Mouse (Mus musculus): ENCODE measurements at regions not wholly inside any gene's neighbourhood (a gene's known extent, or its start where the extent isn't known, plus 50 kb on each side); places are given as distances from the start of the nearest gene placed in this dataset.

DNA sequence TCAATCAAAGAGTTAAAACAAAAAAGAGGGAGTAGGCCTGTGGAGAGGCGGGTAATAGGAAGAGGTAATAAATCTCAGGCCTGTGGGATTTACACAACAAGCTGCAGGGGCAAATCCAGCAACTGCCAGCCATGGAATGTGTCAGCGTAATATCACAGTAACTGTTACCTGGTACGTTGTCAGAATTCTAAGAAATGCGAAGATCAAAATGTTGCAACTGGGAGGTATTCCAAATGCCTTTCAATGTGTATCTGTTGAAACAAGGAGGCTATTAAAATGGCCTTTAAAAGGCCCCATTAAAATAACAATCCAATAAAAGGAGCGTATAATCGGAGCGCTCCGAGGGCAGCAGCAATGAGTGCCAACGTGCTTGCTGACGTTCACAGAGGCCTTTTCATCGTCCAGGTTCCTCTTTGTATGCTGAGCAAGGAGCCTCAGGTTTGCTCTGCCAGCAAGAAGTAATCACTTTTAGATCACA, 205.7 kb upstream of the Hhip start:
- DNase-seq (ENCODE audit: low read depth, low spot score) = no peak

DNA sequence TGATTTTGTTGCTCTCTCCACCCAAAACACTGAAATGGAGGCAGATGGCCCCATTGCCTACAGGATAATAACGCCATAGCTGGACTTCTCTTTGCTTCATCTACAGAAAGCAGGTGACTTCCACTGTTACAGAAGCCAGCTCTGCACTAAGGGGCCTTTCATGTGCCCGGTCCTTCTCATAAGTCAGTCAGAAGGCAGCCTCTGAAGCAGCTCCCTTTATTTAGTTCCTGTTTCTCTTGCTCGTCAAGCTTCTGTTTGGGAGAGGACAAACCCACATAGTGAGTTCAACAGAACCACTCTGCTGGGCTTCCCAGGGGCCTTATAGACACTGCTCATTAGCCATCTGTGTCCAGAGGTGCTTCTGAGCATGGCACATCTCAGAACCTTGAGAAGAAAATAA, 205.1 kb upstream of the Hhip start:
- DNase-seq (ENCODE audit: low read depth, low spot score) = no peak

DNA sequence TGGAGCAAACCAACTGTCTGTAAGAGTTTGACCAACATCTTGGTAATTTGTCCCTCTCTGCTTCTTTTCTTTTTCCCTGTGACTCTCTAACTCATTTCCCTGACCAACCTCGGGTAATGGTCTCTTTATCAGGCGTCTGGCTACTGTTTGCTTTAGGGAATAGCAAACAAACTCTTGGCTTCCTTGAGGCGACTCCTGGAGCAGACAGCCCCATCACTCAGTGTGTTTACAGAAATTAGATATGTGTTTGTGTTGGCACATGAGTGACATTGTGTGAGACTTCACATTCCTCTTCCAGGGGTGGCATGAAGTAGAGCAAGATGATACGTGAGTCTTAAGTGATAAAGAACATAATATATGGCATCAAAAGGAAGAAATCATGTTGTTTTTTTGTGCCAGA, 195.7 kb upstream of the Hhip start:
- DNase-seq (ENCODE audit: low read depth, low spot score) = no peak

DNA sequence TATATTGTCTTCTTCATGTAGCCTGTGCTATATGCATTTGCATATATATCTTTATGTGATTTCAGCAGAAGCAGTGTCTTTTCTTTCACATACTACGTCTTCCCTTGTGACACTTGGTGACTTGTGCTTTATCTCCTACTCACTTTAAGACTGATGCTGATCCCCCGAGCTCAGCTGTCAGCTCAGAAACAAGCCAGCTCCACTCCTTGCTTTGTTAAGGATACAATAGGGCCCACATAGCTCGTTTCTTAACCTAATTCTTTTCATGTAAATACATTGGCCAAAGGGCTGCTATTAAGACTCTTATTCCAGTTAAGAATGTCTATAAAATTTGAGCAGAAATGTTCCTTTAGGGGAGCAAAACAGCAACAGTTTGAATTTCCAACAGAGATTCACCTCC, 193.8 kb upstream of the Hhip start:
- no peak for DNase-seq (ENCODE audit: low read depth, low spot score)

DNA sequence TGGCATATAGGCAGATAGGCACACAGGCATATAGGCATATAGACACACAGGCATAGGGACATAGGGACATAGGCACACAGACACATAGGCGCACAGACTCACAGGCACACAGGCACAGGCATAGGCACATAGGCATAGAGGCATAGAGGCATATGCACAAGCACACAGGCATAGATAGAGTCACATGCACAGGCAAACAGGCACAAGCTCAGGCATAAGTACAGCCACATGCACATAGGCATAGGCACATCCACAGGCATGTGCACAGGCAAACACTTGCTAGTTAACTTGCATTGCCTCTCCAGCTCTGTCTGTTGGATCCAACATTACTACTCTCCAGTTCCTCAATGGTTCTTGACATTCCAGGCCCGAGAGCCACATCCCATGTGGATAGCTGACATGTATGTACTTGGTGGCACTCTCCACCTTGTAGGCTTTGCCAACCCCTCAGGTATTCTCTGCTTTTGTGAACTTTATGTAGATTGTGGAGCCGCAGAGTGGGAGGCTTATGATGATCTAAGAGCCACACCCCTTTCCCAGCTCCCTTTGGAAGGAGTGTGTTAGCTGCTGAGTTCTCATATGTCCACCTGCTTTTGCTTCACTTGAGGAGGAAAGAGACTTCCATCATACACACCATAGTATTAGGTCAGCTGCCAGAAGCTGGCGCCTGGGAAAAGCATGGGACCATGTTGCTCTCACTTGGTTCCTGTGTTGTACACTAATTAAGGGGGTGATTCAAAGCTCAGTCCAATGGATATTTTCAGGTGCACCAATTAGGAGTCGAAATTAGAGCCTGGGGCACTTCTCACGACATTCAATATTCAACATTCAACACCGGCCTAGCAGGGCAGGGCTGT, 192.7 kb upstream of the Hhip start:
- no peak for DNase-seq (ENCODE audit: low read depth, low spot score)

DNA sequence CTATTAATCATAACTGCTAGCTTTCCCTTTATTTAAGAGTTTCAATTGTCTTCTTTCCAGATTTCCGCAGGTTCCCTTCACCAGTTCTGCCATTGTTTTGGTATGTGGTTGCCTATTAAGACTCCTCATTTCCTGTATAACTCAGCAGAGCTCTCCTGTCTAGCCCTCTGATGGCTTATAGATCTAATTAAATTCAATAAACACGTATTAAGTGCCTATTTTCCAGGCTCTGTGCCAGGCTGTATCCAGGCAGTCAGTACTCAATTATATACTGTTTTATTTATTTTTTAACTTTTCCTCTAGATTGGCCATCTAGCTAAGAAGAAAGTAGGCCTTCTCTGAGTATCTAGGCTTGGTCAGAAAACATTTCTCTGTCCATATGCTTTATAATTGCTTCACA, 192.0 kb upstream of the Hhip start:
- DNase-seq (ENCODE audit: low read depth, low spot score) = no peak

DNA sequence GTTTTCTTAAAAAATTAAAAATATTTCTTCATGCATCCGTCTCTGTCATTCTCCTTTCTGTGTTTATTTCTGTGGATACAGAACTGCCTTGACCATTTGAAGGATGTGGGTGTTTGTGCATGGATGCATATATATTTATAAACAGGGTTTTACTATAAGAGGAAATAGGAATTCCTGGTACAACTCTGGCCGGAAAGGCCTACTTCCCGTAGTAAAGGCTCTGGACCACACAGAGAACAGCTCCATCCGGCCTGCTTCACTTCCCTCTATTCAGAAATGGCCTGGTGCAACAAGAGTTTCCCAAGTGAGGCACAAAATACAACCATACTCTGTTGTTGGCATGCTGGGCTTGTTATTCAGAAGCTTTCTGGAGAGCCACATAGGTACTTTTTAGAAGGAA, 182.1 kb upstream of the Hhip start:
- DNase-seq (ENCODE audit: low read depth, low spot score) = peak; percentile 11

DNA sequence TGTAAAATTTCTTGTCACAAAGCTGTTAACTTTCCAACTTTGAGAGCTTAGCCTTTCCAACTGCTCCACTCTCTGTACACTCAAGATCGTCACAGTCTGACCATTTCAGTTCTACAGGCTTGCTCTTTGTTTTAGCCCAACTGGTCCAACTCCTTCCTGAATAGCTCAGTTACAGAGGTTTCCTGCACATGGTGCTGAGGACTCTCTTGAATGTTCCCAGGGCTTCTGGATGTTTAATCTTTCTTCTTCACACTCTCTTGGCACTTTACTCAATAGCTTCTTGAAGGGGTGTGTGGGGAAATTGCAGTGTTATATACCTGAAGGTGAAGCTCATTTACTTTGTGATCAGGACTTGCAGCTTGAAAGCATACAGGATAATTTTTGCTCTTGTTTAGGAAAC, 152.6 kb upstream of the Hhip start:
- no peak for DNase-seq (ENCODE audit: low read depth, low spot score)

DNA sequence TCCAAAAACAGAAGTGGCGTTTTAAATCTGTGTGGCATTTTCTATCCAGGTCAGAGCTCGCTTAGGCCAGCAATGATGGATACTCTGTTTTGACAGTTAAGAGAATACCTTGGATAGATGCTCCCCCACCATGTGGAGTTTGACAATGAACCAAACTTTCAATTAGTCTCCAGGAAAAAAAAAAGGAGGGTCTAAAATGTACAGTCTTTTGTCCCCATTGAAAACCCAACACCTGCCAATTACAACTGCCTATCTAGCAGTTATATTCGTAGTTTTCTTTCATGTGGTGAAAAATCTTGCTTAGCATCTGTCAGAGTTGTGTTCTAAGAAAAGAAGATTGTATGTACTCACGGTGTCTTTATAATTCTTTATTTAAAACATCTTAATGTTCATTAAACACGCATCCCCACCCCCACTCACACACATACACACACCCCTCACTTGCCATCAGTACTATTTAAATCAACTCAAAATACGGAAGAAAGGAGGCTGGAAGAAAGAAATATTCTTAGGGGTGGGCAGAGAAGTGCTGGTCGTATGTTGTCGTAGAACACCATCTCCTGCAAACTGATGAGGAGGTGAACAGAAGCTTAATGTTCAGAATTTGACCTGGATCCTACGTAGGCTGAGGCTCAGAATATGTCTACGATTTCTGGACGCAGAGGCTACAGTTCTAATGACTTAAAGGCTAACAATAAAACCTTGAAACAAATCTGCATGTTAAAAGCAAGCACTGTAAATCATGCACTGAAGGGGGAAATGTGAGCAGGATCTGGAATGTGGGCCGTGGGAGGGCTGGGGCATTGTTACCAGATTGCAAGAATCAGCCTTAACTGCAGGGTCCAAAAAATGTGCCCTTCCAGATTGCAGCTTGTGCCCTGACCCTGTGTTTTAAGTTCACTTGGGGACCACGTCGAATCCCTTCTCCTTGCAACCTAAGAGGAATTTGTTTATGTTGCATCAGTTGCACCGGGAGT, 147.2 kb upstream of the Hhip start:
- DNase-seq (ENCODE audit: low read depth, low spot score) = no peak

DNA sequence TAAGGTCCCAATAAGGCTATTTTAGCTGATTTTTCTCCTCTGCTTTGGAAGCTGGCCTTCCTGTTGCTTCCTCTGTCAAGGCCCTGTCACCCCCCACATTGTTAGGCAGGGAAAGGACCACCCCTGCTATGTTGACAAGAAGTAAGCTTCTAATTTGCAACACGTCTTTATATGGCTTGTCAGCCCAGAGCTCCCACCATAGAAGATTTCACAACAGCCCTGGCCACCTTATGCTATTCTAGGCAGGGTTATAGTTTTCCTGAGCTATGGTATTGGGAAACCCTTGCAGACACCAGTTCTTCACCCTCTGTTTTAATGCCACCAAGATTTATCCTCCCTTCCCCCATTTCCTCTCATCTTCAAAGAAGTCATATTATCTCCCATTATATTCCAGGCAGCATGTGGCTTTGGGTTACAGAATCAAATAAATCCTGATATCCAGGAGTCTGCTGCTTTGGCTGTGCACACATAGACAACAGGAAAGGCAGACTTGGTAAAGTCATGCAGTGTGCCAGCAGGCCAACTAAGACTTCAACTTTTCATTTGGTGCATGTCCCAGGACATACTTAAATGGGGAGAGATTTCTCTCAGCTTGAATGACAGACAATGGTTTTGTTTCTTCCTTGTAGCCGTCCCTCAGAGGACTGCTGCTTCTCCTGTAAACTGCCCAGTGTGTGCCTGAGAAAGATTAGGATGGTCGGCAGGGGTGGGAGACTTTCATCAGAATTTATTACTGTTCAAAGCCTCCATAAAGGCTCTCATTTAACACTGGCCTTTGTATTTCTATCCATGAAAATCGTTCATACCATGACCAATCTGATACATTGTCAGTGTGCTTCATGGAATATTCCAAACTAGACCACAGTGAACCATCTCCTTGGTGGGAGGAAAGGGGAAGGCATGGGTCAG, 146.2 kb upstream of the Hhip start:
- DNase-seq (ENCODE audit: low read depth, low spot score) = no peak

DNA sequence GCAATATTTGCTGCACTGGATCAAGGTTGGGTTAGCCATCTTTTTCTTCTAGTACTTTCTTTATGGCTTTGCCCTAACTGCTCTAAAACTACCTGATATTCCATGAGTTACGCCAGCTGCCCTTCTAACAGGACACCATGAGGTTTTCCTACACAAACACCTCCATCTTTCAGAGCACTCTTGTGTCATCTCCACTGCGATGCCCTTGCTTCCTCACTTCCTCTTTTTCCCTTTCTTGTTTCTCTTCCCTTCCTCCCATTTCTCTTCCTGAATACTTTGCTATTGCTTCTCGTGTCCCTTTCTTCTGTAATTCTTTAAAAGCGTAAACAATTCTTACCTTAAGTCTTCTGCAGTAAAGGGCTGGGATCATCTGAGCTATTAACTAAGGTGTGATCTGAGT, 139.9 kb upstream of the Hhip start:
- DNase-seq (ENCODE audit: low read depth, low spot score) = no peak

DNA sequence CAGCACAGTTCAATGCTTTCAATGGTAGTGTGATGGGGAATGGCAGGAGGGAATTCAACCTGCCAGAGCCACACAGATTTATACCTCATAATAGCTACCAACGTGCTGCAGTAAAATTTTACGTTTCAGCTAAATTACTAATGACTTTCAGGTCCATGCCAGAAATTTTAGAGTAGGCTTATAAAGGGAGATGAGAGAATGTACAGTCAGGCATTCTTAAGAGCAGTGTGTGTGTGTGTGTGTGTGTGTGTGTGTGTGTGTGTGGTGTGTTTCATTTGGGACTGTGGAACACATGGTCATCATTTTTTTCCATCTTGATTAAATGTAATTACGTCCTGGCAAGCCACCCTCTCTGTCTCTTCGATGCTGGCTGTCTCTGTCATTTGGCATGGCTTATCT, 132.7 kb upstream of the Hhip start:
- DNase-seq (ENCODE audit: low read depth, low spot score) = no peak

DNA sequence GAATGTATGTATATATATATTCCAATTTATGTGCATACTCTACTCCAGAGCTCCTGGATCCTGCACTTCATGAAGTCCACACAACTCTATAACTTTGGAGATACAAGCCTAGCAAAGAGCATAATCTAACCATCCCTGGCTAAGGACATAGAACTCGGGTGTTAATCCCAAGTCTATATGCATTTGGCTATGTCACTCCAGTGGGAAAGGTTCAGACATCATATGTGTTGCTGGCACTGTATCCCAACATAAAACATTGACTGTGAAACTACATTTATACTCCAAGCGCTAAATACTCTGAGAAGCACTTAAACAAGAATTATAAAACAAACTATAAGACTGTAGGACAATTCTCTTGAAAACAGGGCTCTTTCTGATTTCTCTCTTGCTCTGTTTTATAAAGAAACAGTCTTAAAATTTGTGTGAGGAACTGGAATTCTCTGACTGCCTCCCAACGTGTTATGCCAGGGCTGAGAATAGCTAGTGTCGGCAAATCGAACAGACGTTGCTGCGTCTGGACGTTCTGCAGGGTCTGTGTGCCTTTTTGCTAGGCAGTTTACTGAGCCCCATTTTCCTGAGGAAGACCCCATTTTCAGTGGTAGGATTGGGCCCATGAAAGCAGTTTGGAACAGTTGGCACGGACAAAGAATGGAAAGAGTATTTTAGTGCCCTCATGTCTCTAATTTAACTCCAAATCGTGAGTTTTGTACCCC, 132.1 kb upstream of the Hhip start:
- peak; percentile 21 for DNase-seq (ENCODE audit: low read depth, low spot score)

DNA sequence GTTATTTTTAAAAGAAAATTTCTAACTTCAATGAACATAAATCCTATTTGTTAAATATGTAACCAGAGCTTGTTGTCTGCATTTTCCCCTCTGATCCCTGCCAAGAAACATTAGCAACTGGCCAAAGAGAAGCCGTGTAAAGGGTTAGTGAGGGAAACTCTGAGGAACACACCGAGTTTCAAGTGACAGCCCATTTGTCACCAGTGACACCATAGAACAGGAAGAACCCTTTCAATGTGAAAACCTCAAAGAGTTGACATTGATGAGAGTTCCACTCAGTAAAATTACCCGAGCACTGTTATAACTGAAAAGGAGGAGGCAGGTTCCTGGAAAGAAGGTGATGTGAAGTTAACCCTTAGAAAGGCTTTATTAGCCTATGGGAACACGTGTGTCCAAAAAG, 127.5 kb upstream of the Hhip start:
- DNase-seq (ENCODE audit: low read depth, low spot score) = no peak

DNA sequence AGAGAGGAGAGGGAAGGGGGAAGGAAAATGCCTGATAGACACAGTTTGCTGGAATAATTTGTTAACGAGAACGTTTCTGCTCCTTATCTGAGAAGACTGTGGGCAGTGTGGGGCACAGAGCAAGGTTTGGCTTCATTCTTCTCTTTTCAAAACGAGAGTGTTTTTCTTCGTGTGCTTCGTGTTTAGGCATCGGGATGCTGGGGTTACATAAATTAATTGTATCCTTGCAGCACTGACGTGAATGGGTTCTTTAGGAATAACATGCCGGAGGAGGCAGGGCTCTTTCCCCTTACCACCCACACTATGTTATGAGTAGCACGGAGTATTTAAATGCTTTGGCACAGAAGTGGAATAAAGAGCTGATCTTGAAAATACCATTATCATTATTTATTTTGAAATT, 110.9 kb upstream of the Hhip start:
- peak; percentile 52 for DNase-seq (ENCODE audit: low read depth, low spot score)

DNA sequence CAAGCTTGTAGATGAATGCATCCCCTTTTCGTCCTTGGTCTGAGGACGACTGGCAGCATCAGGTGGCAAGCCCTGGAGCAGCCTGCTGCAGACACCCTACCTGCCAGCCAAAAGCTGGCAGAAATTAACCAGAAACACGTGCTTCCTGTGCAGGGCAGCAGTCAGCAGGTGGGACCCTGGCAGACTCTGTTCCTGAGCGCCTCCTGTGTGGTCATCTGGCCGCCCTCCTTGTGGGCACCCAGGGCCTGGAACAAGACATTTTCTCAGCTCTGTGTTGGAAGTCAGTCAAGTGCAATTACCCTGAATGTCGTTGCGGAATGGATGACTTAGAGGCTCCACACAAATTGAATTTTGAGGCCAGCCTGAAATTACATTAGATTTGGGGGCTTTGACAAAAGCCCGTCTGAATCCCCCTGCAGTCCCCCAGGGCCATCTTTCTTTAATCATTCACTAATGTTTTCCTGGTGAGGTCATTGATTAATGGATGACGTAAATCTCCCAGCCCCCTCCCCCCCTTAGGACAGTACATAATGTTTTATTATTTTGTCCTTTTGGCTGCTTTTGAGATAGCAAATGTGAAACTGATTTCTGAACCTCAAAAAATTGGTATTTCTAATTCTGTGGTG, 91.8 kb upstream of the Hhip start:
- DNase-seq (ENCODE audit: low read depth, low spot score) = peak; percentile 32

DNA sequence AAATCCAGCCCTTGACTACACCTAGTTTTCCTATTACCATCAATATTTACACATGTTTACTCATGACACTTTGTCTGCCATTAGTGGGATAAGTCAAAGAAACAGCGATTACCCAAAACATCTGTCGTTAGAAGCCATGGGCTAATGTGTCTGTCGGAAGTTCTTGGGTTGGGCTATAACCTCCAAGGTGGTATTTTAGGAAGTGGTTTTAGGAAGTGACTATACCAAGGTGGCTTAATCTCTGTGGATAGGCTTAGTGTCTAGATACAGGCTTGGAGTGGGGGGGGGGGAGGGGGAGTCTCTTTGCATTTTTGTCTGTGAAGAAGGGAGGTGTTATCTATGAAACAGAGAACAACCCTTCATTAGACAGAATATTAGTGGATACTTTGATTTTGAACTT, 90.1 kb upstream of the Hhip start:
- no peak for DNase-seq (ENCODE audit: low read depth, low spot score)

DNA sequence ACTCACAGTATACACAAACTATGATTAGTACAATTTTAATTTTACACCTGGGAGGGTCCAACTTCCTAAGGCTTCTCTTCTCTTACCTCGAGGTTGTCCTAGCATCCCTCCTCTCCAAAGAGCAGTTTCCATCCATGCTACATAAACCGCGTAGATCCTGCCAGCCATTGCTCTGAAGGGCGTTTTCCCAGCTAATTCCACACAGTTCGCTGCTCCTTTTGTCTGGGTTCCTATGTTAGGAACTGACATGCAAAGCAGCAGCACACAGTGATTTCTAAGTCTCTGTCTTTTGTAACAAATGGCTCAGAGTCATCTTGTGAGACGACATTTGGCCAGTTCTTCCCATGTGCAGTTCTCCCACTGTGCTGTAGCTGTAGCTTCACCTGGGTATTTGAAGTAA, 80.7 kb upstream of the Hhip start:
- no peak for DNase-seq (ENCODE audit: low read depth, low spot score)

DNA sequence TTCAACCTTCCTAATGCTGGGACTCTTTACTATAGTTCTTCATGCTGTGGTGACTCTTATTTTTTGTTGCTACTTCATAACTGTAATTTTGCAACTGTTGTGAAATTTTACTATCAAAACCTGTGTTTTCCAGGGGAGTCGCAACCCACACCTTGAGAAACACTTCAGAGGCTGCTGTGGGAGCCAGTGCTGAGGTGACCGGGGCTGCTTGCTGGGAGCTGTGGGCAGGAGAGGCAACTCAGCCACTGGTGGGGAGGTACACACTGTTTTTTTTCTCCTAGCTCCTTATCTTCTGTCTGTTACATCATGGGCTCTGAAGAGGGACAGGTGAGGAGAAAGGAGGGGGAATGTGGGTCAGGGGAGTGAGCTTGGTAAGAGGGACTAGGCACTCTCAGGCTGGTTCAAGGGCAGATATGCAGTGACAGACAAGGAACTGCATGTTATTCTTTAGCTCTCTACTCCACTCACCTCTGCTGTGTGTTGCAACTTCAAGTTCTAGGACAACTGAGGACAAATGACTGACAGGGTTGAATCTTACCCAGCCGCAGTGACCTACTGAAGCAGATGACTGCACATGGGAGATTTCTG, 62.7 kb upstream of the Hhip start:
- DNase-seq (ENCODE audit: low read depth, low spot score) = no peak

DNA sequence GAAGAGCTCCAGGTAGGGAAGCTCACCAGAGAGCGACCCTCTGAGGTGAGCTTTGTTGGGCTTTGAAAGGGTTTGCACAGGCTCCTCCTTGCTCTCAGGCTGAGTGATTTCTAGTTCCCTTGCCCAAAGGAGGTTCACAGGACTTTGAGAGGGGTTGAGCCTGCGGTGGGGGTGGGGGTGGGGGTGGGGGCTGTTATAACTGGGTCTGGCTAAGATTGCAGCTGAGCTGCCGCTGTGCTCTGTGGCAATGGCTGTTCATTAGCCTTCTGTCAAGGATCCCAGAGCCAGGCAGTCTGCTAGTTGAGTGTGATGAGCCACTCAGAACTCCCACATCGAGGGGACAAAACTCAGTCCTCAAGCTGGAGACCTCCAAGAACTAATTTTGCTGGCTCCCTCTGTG, 59.5 kb upstream of the Hhip start:
- DNase-seq (ENCODE audit: low read depth, low spot score) = no peak

Measured in brain, adult 2 months (tissue).